Mouse (Mus musculus): ENCODE results near the gene Copz1.
"Not testable (repeated sequence)": the region's sequence is repeated elsewhere in the genome, so short reads cannot be mapped to it uniquely, and the experiment has no call there.

Gene Copz1

GRCm38 (mm10) chr15:103248401-103249313 lies 23.9 kb upstream of the Copz1 start:
- Histone ChIP-seq H3K36me3 (ENCODE audit: insufficient read depth, low read length) (peaks cover 52% of the 10 kb centered on the region), H3K4me1 (replicated peaks; ENCODE audit: low read depth, low read length) (peaks cover 51% of the 10 kb centered on the region), H3K4me3 (replicated peaks; ENCODE audit: low read length) (no peak overlapping the region), H3K27me3 (ENCODE audit: insufficient read depth, low read length) (peaks cover 2% of the 10 kb centered on the region), H3K9me3 (ENCODE audit: low read length) (no peaks in the 10 kb centered on the region)
- no peak for TF ChIP-seq CTCF (conservative IDR thresholded peaks at IDR 0.05; ENCODE audit: low read length)
- TF ChIP-seq NANOG (IDR thresholded peaks at IDR 0.05; ENCODE audit: borderline replicate concordance, low read length): no peak
- no peak for TF ChIP-seq POU5F1 (IDR thresholded peaks at IDR 0.05; ENCODE audit: borderline replicate concordance, low read length)

DNA sequence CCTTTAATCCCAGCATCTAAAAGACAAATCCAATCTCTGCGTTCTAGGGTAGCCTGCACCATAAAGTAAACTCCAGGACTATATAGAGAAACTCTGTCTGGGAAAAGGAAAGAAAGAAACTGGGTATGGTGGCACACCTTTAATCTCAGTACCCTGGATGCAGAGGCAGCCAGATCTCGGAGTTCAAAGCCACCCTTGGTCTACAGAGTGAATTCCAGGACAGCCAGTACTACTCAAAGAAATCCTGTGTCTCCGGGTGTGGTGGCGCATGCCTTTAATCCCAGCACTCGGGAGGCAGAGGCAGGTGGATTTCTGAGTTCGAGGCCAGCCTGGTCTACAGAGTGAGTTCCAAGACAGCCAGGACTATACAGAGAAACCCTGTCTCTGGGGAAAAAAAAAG lies 23.0 kb upstream of the Copz1 start:
- H3K36me3 ChIP-seq (ENCODE audit: insufficient read depth, low read length): peaks cover 46% of the 10 kb centered on the region
- peaks cover 10% of the 10 kb centered on the region for H3K27me3 ChIP-seq (ENCODE audit: insufficient read depth, low read length)
- H3K4me3 ChIP-seq (replicated peaks; ENCODE audit: low read length); H3K9me3 ChIP-seq (ENCODE audit: low read length): not testable (repeated sequence)
- peaks cover 48% of the 10 kb centered on the region for H3K4me1 ChIP-seq (replicated peaks; ENCODE audit: low read depth, low read length)

- TF ChIP-seq CTCF (conservative IDR thresholded peaks at IDR 0.05; ENCODE audit: low read length) (peak; percentile 97), POU5F1 (IDR thresholded peaks at IDR 0.05; ENCODE audit: borderline replicate concordance, low read length) (no peak)
- H3K36me3 ChIP-seq (ENCODE audit: insufficient read depth, low read length): peaks cover 40% of the 10 kb centered on the region
- no peak overlapping the region for H3K4me3 ChIP-seq (replicated peaks; ENCODE audit: low read length)
- peaks cover 51% of the 10 kb centered on the region for H3K4me1 ChIP-seq (replicated peaks; ENCODE audit: low read depth, low read length)
- peaks cover 18% of the 10 kb centered on the region for H3K27me3 ChIP-seq (ENCODE audit: insufficient read depth, low read length)
- H3K9me3 ChIP-seq (ENCODE audit: low read length): no peaks in the 10 kb centered on the region
Observed at GRCm38 (mm10) chr15:103250195-103250740, 22.2 kb upstream of the Copz1 start.

DNA sequence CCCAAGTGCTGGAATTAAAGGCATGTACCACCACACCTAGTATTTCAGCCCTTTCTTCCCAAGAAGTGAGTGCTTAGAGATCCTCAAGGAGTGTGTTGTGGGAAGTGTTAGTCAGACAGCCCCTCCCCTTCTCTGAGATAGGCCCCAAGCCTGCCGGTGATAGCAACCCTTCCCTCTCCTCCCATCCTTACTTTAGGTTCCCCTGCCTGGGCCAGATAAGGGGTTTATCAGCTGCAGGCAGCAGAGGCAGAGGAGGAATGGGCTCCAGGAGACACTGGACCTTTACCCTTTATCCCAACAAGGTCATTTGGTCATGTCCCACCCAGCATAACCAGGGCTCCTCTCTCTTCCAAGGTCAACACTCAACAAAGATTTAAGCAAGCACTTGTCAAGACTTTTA lies 20.9 kb upstream of the Copz1 start:
- TF ChIP-seq NANOG (IDR thresholded peaks at IDR 0.05; ENCODE audit: borderline replicate concordance, low read length) (no peak), POU5F1 (IDR thresholded peaks at IDR 0.05; ENCODE audit: borderline replicate concordance, low read length) (no peak), CTCF (conservative IDR thresholded peaks at IDR 0.05; ENCODE audit: low read length) (no peak)

DNA sequence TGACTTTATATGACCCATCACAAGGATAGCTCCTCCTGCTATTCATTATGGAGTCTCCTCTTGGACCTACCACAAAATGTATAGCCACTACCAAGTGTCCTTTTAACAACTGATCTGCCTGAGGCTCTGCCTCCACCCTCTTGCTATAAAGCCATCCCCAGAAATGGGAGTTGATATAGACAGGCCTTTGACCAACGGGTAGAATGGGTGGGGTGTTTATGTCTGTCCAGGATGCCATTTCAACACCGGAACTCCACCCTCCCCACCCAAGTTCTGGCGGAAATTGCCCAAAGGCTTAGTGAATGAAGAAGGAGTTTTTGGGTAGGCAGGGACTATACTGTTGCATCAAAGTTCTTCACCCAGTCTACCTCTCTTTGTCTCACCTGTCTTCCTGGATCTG lies 19.9 kb upstream of the Copz1 start:
- Histone ChIP-seq H3K4me3 (replicated peaks; ENCODE audit: low read length) (no peak overlapping the region), H3K9me3 (ENCODE audit: low read length) (no peaks in the 10 kb centered on the region), H3K27me3 (ENCODE audit: insufficient read depth, low read length) (peaks cover 22% of the 10 kb centered on the region), H3K36me3 (ENCODE audit: insufficient read depth, low read length) (peaks cover 17% of the 10 kb centered on the region), H3K4me1 (replicated peaks; ENCODE audit: low read depth, low read length) (peaks cover 60% of the 10 kb centered on the region)
- no peak for TF ChIP-seq NANOG (IDR thresholded peaks at IDR 0.05; ENCODE audit: borderline replicate concordance, low read length)
- no peak for TF ChIP-seq POU5F1 (IDR thresholded peaks at IDR 0.05; ENCODE audit: borderline replicate concordance, low read length)
- TF ChIP-seq CTCF (conservative IDR thresholded peaks at IDR 0.05; ENCODE audit: low read length): no peak

More for the DNA sequence above, 20.9 kb upstream of the Copz1 start:
- Histone ChIP-seq H3K27me3 (ENCODE audit: insufficient read depth, low read length) (peaks cover 22% of the 10 kb centered on the region), H3K36me3 (ENCODE audit: insufficient read depth, low read length) (peaks cover 28% of the 10 kb centered on the region), H3K4me1 (replicated peaks; ENCODE audit: low read depth, low read length) (peaks cover 58% of the 10 kb centered on the region), H3K4me3 (replicated peaks; ENCODE audit: low read length) (no peak overlapping the region), H3K9me3 (ENCODE audit: low read length) (no peaks in the 10 kb centered on the region)

GRCm38 (mm10) chr15:103253352-103253751 lies 19.2 kb upstream of the Copz1 start:
- H3K4me1 ChIP-seq (replicated peaks; ENCODE audit: low read depth, low read length): peaks cover 64% of the 10 kb centered on the region
- H3K27me3 ChIP-seq (ENCODE audit: insufficient read depth, low read length): peaks cover 22% of the 10 kb centered on the region
- TF ChIP-seq NANOG (IDR thresholded peaks at IDR 0.05; ENCODE audit: borderline replicate concordance, low read length) (no peak), POU5F1 (IDR thresholded peaks at IDR 0.05; ENCODE audit: borderline replicate concordance, low read length) (no peak), CTCF (conservative IDR thresholded peaks at IDR 0.05; ENCODE audit: low read length) (no peak)
- no peak overlapping the region for H3K4me3 ChIP-seq (replicated peaks; ENCODE audit: low read length)
- H3K36me3 ChIP-seq (ENCODE audit: insufficient read depth, low read length): peaks cover 10% of the 10 kb centered on the region
- no peaks in the 10 kb centered on the region for H3K9me3 ChIP-seq (ENCODE audit: low read length)

GRCm38 (mm10) chr15:103255169-103255568 lies 17.3 kb upstream of the Copz1 start:
- Histone ChIP-seq H3K36me3 (ENCODE audit: insufficient read depth, low read length) (no peaks in the 10 kb centered on the region), H3K4me3 (replicated peaks; ENCODE audit: low read length) (peak overlapping the region; percentile 71), H3K9me3 (ENCODE audit: low read length) (no peaks in the 10 kb centered on the region), H3K4me1 (replicated peaks; ENCODE audit: low read depth, low read length) (peaks cover 62% of the 10 kb centered on the region), H3K27me3 (ENCODE audit: insufficient read depth, low read length) (peaks cover 22% of the 10 kb centered on the region)
- TF ChIP-seq POU5F1 (IDR thresholded peaks at IDR 0.05; ENCODE audit: borderline replicate concordance, low read length): no peak
- TF ChIP-seq CTCF (conservative IDR thresholded peaks at IDR 0.05; ENCODE audit: low read length): no peak
- TF ChIP-seq NANOG (IDR thresholded peaks at IDR 0.05; ENCODE audit: borderline replicate concordance, low read length): no peak

- Histone ChIP-seq H3K27me3 (ENCODE audit: insufficient read depth, low read length) (peaks cover 22% of the 10 kb centered on the region), H3K4me3 (replicated peaks; ENCODE audit: low read length) (no peak overlapping the region), H3K36me3 (ENCODE audit: insufficient read depth, low read length) (no peaks in the 10 kb centered on the region), H3K9me3 (ENCODE audit: low read length) (no peaks in the 10 kb centered on the region), H3K4me1 (replicated peaks; ENCODE audit: low read depth, low read length) (peaks cover 57% of the 10 kb centered on the region)
- TF ChIP-seq CTCF (conservative IDR thresholded peaks at IDR 0.05; ENCODE audit: low read length) (no peak), NANOG (IDR thresholded peaks at IDR 0.05; ENCODE audit: borderline replicate concordance, low read length) (no peak), POU5F1 (IDR thresholded peaks at IDR 0.05; ENCODE audit: borderline replicate concordance, low read length) (no peak)
Observed at GRCm38 (mm10) chr15:103256210-103256986, 16.1 kb upstream of the Copz1 start.

Measured in E14TG2a.4 (cell line).